Mouse (Mus musculus) embryonic facial prominence, embryonic 15.5 days (tissue): Measurements from ENCODE around the gene Galnt15. TPM values are rescaled to one million over a fixed set of nuclear protein-coding genes. Genes with fewer than 3 reads are reported as not detected.

Source experiments
- polyA plus RNA-seq: library from polyadenylated mRNA; unstranded; fragments of >200 nt; fragmentation: Nextera tagmentation; extraction: Ambion mirVana; gene quantifications from 2 replicates; pipeline ENCODE4 v1.2.1, GENCODE M21; 2015

Galnt15 gene
- polyA plus RNA-seq, 1 experiment from 2014 or later: 0.48 TPM

Other genes starting within 250 kb of the Galnt15 start
- 8.6 and 9.8 TPM in 2 replicates for gene Ankrd28, start 198.3 kb upstream of the Galnt15 start, polyA plus RNA-seq
- 21.0 and 24.7 TPM in 2 replicates for gene Oxnad1, start 56.4 kb downstream of the Galnt15 start, polyA plus RNA-seq
- 74.5 and 78.8 TPM in 2 replicates for gene Dph3, start 56.7 kb downstream of the Galnt15 start, polyA plus RNA-seq
- not detected in 2 replicates for gene Msmb, start 113.0 kb downstream of the Galnt15 start, polyA plus RNA-seq
- gene Ncoa4, start 130.9 kb downstream of the Galnt15 start, polyA plus RNA-seq: 90.5 and 94.2 TPM in 2 replicates
- 247 and 253 TPM in 2 replicates for gene Timm23, start 172.9 kb downstream of the Galnt15 start, polyA plus RNA-seq
- 39.2 and 40.5 TPM in 2 replicates for gene Parg, start 173.0 kb downstream of the Galnt15 start, polyA plus RNA-seq